Mouse (Mus musculus): ENCODE measurements around the gene Plet1. TPM values are rescaled to one million over a fixed set of nuclear protein-coding genes. Genes with fewer than 3 reads are reported as not detected.

The Plet1 gene
- total RNA-seq, 2 experiments from 2014 or later, result 0.60 to 2.4 TPM

GRCm38 (mm10) chr9:50496151-50496505 is 1.8 kb downstream of the Plet1 start:
- DNase-seq, result no peak

GRCm38 (mm10) chr9:50496546-50496945 is 2.2 kb downstream of the Plet1 start:
- no peak for DNase-seq

DNA sequence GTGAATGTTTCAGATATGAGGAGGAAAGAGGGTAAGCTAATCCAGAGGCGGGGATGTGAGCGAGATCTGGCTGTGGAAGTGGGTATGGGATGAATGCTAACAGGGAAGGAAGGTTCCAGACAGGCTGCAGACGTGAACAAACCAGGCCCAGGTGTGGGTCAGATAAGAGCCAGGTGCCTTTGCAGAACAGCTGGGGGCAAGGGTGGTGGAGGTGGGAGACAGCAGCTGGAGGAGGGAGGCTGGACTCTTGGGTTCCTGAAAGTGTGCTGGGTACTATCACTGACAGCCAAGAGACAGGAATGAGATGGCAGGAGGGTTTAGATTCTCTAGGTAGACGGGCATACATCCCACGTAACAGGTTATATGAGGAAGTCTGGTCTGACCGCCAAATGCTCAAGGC is 2.8 kb downstream of the Plet1 start:
- no peak for DNase-seq

GRCm38 (mm10) chr9:50497536-50497935 is 3.2 kb downstream of the Plet1 start:
- DNase-seq, result no peak

GRCm38 (mm10) chr9:50498815-50499214 is 4.5 kb downstream of the Plet1 start:
- DNase-seq, result no peak

GRCm38 (mm10) chr9:50499781-50500180 is 5.5 kb downstream of the Plet1 start:
- DNase-seq, result no peak

DNA sequence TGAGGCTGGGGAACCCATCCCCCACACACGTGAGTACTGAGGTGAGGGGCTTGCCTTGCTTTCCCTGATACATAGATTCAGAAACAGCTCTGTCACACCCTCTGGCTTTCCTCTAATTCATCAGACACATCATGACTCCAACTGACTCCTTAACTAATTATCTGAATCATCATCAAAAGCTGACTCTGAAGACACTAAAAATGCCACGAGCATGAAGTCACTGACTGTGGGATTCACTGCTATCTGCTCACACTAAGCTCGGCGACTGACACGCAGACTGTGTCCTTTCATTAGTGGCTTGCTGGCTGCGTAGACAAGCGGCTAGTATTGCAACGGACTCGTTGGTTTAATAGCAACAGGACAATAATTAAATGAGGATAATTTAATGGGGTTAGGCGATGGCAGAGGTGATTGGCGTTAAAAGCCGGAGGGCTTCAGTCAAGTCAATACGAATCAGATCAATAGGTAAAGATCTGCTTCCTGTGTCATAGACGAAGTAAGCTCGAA is 6.2 kb downstream of the Plet1 start:
- DNase-seq, result no peak

GRCm38 (mm10) chr9:50500974-50501501 is 6.7 kb downstream of the Plet1 start:
- peak; percentile 31 to 36 for DNase-seq

GRCm38 (mm10) chr9:50502949-50503348 is 8.6 kb downstream of the Plet1 start:
- DNase-seq, result no peak

DNA sequence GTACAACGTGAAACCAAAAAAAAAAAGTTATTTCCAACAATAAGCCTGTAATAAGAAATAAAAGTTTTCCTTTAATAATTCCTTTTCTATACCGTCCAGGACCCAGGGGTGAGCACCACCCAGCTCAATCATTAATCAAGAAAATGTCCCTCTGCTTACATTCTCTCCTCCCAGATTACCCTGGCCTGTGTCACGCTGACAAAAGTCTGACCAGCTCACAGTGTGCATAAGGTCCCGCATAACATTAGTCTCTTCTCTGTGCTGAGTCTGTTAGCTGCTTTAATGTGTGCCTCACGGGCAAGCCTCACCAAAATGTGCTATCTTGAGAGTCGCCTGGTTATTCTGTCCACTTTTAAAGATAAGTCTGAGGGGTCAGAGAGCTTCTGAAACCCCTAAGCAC is 11.1 kb downstream of the Plet1 start:
- DNase-seq, result no peak

GRCm38 (mm10) chr9:50507570-50507969 is 13.2 kb downstream of the Plet1 start:
- DNase-seq, result peak in 1 of 2 experiments; percentile 11

DNA sequence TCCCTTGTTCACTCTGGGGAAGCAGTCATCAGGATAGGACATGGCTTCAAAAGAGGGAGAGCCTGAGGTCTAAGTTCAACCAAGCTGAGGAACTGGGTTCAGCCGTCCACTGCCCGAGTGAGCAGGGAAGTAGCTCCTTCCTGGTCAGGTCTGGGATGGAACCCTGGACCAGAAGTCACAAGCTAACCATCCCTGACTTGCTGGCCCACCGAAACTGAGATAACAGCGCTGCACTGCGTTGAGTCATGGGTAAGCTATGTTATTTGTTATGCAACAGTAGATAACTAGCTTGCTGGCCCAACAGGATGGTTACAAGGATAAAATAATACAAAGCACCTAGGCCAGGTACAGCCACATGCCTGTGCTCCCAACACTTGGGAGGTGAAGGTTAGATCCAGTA is 21.1 kb downstream of the Plet1 start:
- no peak for DNase-seq

DNA sequence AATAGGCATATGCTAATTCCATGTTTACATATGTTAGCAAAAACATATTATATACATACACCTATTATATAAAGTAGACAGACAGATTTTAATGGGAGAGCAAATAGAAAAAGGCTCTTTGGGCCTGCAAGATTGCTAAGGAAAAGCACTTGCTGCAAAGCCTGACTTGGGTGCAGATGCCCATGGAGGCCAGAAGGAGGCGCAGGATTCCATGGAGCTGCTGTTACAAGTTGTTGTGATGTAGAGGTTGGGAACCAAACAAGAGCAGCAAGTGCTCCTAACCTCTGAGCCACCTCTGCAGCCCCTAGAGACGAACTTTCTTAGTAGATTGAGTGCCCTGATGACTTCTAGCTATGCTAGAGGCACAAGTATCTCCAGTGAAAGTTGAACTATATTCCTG is 24.5 kb downstream of the Plet1 start:
- DNase-seq, result no peak

GRCm38 (mm10) chr9:50520748-50521147 is 26.4 kb downstream of the Plet1 start:
- no peak for DNase-seq

- DNase-seq, result no peak
These were observed 27.2 kb downstream of the Plet1 start for GRCm38 (mm10) chr9:50521562-50521961.

DNA sequence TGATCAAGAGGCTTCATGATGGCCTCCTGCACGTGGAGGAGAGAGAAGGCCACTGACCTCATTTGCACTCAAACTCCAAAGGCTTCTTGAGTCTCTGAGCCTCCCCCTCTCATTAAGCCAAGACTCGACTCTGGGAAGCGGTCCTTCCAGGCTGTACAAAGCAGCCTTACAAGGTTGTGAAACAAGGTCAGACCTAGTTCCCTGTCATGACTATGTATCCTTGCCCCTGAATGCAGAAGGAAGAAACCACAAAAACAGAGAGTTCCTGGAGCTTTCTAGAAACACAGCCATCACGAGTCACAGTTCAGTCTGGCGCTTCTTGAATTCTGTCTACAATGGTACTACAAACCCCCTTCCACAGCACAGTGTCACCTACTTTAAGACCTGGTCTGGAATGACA is 28.2 kb downstream of the Plet1 start:
- no peak for DNase-seq

GRCm38 (mm10) chr9:50524936-50525335 is 30.6 kb downstream of the Plet1 start:
- DNase-seq, result no peak

GRCm38 (mm10) chr9:50525585-50525984 is 31.3 kb downstream of the Plet1 start:
- no peak for DNase-seq

GRCm38 (mm10) chr9:50527860-50528259 is 33.5 kb downstream of the Plet1 start:
- no peak for DNase-seq

DNA sequence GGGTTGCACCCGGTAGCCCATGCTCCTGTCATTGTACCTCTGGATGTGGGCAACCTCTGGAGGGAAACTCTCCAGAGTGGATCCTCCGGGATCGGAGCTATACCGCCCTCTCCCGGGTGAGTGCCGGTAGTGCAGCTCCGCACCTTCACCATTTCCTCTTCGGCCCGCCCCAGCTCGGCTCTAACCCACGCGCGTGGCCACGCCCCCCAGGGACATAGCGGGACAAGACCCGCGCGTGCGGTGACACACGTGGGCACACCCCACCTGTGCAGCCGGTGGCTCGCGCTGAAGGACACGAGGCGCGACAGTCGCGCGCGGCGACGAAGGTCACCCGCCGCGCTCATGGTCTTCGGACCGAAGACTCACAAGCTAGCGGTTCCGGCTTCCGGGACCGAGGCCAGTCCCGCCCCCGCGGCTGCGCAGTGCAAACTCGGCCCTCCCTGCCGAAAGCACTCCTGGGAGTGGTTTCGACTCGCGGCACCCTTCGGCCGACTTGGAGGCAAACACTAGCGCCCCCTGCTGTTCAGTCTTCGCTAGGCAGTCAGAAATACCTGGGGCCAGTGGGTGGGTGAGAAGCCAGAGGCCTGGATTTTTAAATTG is 34.1 kb downstream of the Plet1 start, which contains the start of gene Pts:
Gene Pts, minus strand, starts transcription at position 432 of the 600 bp plus-strand sequence.
- DNase-seq, result peak; percentile 97 to 98

- DNase-seq, result peak; percentile 18 to 34
These were observed 36.6 kb downstream of the Plet1 start for GRCm38 (mm10) chr9:50530890-50531289.

GRCm38 (mm10) chr9:50533328-50533727 is 39.0 kb downstream of the Plet1 start:
- DNase-seq, result peak in 1 of 2 experiments; percentile 44

- no peak for DNase-seq
These were observed 39.5 kb downstream of the Plet1 start for GRCm38 (mm10) chr9:50533791-50534190.

GRCm38 (mm10) chr9:50535930-50536329 is 41.6 kb downstream of the Plet1 start:
- no peak for DNase-seq

Data from heart, adult 18-20 months (tissue).